Mouse (Mus musculus) ovary, postnatal 36 days (tissue): Measurements from ENCODE around the gene Cpt1a.

ENCODE experiments used
- DNase-seq: peaks from one replicate; pipeline ENCODE4 v3.0.0; 2022; ENCODE audit warnings: low spot score, mixed read lengths

Gene Cpt1a

GRCm38 (mm10) chr19:3322261-3322969, at the start of gene Cpt1a:
Cpt1a (plus strand) TSS chr19:3322334.
- DNase-seq: peak; percentile 59

GRCm38 (mm10) chr19:3273331-3273730, 48.8 kb upstream of the Cpt1a start:
- no peak for DNase-seq

GRCm38 (mm10) chr19:3275744-3276365, 46.3 kb upstream of the Cpt1a start:
- DNase-seq: no peak

- DNase-seq: no peak
These were observed 40.2 kb upstream of the Cpt1a start for GRCm38 (mm10) chr19:3281886-3282285.

GRCm38 (mm10) chr19:3282572-3283467, 39.3 kb upstream of the Cpt1a start, which contains the start of the genes Mrpl21 and Ighmbp2:
Mrpl21 (plus strand) TSS chr19:3282901.
Ighmbp2 (minus strand) TSS chr19:3283017.
- DNase-seq: peak; percentile 90

- no peak for DNase-seq
These were observed 33.1 kb upstream of the Cpt1a start for GRCm38 (mm10) chr19:3289006-3289405.

GRCm38 (mm10) chr19:3292028-3292427, 30.1 kb upstream of the Cpt1a start:
- DNase-seq: peak; percentile 62

- DNase-seq: no peak
These were observed 29.1 kb upstream of the Cpt1a start for GRCm38 (mm10) chr19:3292993-3293392.

GRCm38 (mm10) chr19:3295245-3295644, 26.9 kb upstream of the Cpt1a start:
- no peak for DNase-seq

GRCm38 (mm10) chr19:3297034-3297433, 25.1 kb upstream of the Cpt1a start:
- no peak for DNase-seq

GRCm38 (mm10) chr19:3297775-3298174, 24.4 kb upstream of the Cpt1a start:
- no peak for DNase-seq

GRCm38 (mm10) chr19:3304017-3304416, 18.1 kb upstream of the Cpt1a start:
- DNase-seq: no peak

- no peak for DNase-seq
These were observed 14.8 kb upstream of the Cpt1a start for GRCm38 (mm10) chr19:3307175-3307949.

GRCm38 (mm10) chr19:3319341-3319740, 2.8 kb upstream of the Cpt1a start:
- no peak for DNase-seq

GRCm38 (mm10) chr19:3320086-3320485, 2.0 kb upstream of the Cpt1a start:
- DNase-seq: no peak

GRCm38 (mm10) chr19:3320801-3321200, 1.3 kb upstream of the Cpt1a start:
- no peak for DNase-seq

- peak; percentile 78 for DNase-seq
These were observed 517 bp upstream of the Cpt1a start for GRCm38 (mm10) chr19:3321617-3322016.

GRCm38 (mm10) chr19:3323201-3323621, 1.1 kb downstream of the Cpt1a start:
- DNase-seq: peak; percentile 91

- DNase-seq: peak; percentile 82
These were observed 1.7 kb downstream of the Cpt1a start for GRCm38 (mm10) chr19:3323753-3324270.

- DNase-seq: no peak
These were observed 2.2 kb downstream of the Cpt1a start for GRCm38 (mm10) chr19:3324271-3324811.
